Mouse (Mus musculus) kidney, postnatal 0 days (tissue): ENCODE measurements around the gene Plekhb1. TPM values are rescaled to one million over a fixed set of nuclear protein-coding genes. Genes with fewer than 3 reads are reported as not detected.

Experiments used
- ATAC-seq: fragments of 200-750 bp; cut with Nextera tagmentation; replicated peaks from 2 replicates; pipeline ENCODE4 v1.8.0; 2017; ENCODE audit warnings: low read depth, moderate number of reproducible peaks, moderate TSS enrichment, moderate library complexity; ENCODE audit not compliant: low FRiP score
- DNase-seq: peaks from one replicate; pipeline ENCODE4 v3.0.0-alpha.2; 2016; ENCODE audit warnings: low spot score
- H3K27ac ChIP-seq: fragments of 300-500 bp; sonication (generic); 2 replicates; pipeline ENCODE4 v1.5.1; 2014; ENCODE audit warnings: mild to moderate bottlenecking
- H3K27me3 ChIP-seq: fragments of 300-500 bp; sonication (generic); 2 replicates; pipeline ENCODE4 v1.6.1; 2014; ENCODE audit warnings: low read length, mixed read lengths; ENCODE audit not compliant: insufficient read depth
- H3K36me3 ChIP-seq: fragments of 300-500 bp; sonication (generic); 2 replicates; pipeline ENCODE4 v1.6.1; 2014; ENCODE audit warnings: low read length, mixed read lengths; ENCODE audit not compliant: insufficient read depth
- H3K4me1 ChIP-seq: fragments of 300-500 bp; sonication (generic); replicated peaks from 2 replicates; pipeline ENCODE4 v1.6.1; 2014; ENCODE audit warnings: antibody characterized with exemption, low read length, mixed read lengths; ENCODE audit not compliant: insufficient read depth
- H3K4me2 ChIP-seq: fragments of 300-500 bp; sonication (generic); 2 replicates; pipeline ENCODE4 v1.6.1; 2014; ENCODE audit warnings: mild to moderate bottlenecking, low read length, moderate library complexity, mixed read lengths
- H3K4me3 ChIP-seq: fragments of 300-500 bp; sonication (generic); replicated peaks from 2 replicates; pipeline ENCODE4 v1.5.1; 2014; ENCODE audit warnings: low read depth, low read length
- H3K9ac ChIP-seq: fragments of 300-500 bp; sonication (generic); 2 replicates; pipeline ENCODE4 v1.6.1; 2014; ENCODE audit warnings: low read depth, low read length
- H3K9me3 ChIP-seq: fragments of 300-500 bp; sonication (generic); replicated peaks from 2 replicates; pipeline ENCODE4 v1.6.1; 2016; ENCODE audit warnings: low read length, inconsistent platforms, mixed read lengths
- CTCF ChIP-seq: IDR thresholded peaks from 2 replicates; pipeline ENCODE4 v1.5.1; 2016; ENCODE audit warnings: antibody characterized with exemption, low read depth, mild to moderate bottlenecking, moderate library complexity
- WGBS: fragments of 180-500 bp; shearing (Covaris S2); extraction: QIAGEN DNeasy Blood & Tissue Kit; methylation state at CpG from one replicate; pipeline ENCODE4 v1.1.7; 2014; 5-methylcytosine and 5-hydroxymethylcytosine counted together
- polyA plus RNA-seq: library from polyadenylated mRNA; unstranded; fragments of >200 nt; fragmentation: Nextera tagmentation; extraction: Ambion mirVana; gene quantifications from 2 replicates; pipeline ENCODE4 v1.2.1, GENCODE M21; 2015

The Plekhb1 gene
- polyA plus RNA-seq, 1 experiment from 2014 or later: 4.6 TPM

DNA sequence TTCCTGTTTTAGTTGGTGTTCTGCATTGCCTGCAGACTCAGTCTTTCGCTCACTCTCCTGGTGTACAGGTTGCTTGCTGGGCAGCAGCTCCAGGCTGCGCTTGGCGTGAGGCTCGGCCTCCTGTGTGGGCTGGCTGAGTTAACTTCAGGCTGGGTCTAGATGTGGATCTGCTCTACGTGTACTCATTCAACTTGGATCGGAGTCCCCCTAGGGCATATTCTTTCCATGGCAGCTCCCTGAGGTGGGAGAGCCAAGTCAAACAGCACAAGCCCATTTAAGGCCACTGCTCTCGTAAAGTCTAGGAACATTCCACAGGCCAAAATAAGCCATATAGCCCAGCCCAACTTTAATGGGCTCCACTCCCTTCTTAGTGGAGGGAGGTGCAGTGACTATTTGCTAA is 26.3 kb upstream of the Plekhb1 start:
- H3K4me3 ChIP-seq: no peak overlapping the region
- no peaks in the 10 kb centered on the region for H3K4me1 ChIP-seq
- DNase-seq (no peak), ATAC-seq (no peak)
- H3K36me3 ChIP-seq: no peaks in the 10 kb centered on the region
- no peaks in the 10 kb centered on the region for H3K27me3 ChIP-seq
- H3K4me2 ChIP-seq: no peak overlapping the region
- 65% methylated on average over 7 of the region's 7 CpGs for whole genome bisulfite sequencing
- TF ChIP-seq CTCF: no peak
- no peaks in the 10 kb centered on the region for H3K9me3 ChIP-seq
- no peak overlapping the region for H3K9ac ChIP-seq
- H3K27ac ChIP-seq: no peak overlapping the region

DNA sequence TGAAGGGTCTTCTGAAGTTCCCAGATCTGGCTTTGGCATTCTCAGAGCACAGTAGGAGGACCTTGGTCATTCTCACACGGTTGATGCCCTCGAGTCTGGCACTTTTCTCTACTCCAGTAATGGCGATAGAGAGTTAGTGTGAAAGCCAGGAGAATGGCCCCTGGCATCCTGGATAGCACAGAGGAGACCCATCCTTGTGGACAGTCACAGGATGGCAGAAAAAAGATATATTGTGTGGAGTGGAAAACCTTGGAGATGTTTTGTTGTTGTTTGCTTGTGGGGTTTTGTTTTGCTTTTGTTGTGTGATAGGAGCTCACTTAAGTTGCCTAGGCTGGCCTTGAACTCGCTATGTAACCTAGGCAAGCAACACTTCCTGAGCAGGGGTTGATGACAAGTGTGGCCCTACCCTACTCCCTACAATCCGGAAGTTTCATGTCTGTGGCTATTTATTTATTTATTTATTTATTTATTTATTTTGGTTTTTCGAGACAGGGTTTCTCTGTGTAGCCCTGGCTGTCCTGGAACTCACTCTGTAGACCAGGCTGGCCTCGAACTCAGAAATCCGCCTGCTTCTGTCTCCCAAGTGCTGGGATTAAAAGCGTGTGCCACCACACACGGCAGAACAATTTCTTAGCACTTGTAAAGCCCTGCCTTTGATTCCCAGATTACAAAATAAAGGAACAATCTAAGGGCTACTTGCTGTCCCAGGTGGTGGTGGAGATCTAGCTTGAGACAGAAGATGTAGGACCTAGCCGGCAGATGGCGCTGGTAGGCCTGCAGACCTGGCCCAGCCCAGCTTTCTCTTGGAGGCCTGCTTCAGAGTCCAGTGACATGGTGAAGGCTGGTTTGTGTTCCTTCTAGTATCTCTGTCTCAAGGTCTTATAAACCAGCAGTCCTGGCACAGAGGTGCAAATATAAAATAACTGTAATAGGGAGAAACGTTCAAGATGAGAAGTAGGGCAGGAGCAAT is 23.1 kb upstream of the Plekhb1 start:
- Histone ChIP-seq H3K9me3 (no peaks in the 10 kb centered on the region), H3K4me1 (no peaks in the 10 kb centered on the region), H3K27ac (no peak overlapping the region), H3K4me2 (no peak overlapping the region), H3K4me3 (no peak overlapping the region), H3K9ac (no peak overlapping the region), H3K36me3 (no peaks in the 10 kb centered on the region), H3K27me3 (no peaks in the 10 kb centered on the region)
- ATAC-seq: no peak
- peak; percentile 91 for TF ChIP-seq CTCF
- WGBS: 41% methylated on average over 13 of the region's 13 CpGs
- peak; percentile 93 for DNase-seq

DNA sequence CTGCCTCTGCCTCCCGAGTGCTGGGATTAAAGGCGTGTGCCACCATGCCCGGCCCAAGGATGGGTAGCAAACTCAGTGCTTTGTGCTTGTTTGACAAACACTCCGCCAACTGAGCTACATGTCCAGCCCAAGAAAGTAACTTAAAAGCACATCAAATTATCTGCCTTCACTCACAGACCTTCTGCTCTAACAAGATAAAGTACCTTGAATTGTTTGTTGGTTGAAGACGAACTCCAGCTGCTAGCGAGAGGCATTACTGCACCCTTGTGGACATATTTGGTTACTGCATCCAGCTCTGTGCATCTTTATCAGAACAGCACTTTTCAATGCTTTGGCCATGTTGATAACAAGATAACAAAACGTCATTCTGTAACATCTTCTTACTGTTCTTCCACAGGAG is 22.3 kb upstream of the Plekhb1 start:
- peak; percentile 98 for TF ChIP-seq CTCF
- ATAC-seq (no peak), DNase-seq (peak; percentile 85)
- Histone ChIP-seq H3K27me3 (no peaks in the 10 kb centered on the region), H3K4me1 (no peaks in the 10 kb centered on the region), H3K27ac (no peak overlapping the region), H3K9ac (no peak overlapping the region), H3K4me2 (no peak overlapping the region), H3K9me3 (no peaks in the 10 kb centered on the region), H3K36me3 (no peaks in the 10 kb centered on the region), H3K4me3 (no peak overlapping the region)
- 57% methylated on average over 7 of the region's 7 CpGs for WGBS

DNA sequence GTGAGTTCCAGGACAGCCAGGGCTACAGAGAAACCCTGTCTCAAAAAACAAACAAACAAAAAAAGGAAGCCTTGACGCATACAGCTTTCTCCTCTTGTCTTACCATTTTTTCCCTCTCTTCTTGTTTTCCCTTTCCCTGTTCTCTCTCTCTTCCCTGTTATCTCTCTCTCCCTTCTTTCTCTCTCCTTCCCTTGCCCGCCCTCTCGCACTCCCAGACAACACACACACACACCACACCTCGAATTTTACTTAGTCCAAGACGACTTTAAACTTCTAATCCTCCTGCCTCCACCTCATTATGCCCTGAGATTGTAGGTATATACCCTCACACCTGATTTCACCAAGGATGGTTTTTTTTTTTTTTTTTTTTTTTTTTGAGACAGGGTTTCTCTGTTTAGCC is 21.9 kb upstream of the Plekhb1 start:
- Histone ChIP-seq H3K9me3 (no peaks in the 10 kb centered on the region), H3K4me2 (no peak overlapping the region), H3K36me3 (no peaks in the 10 kb centered on the region), H3K27ac (no peak overlapping the region), H3K9ac (no peak overlapping the region), H3K4me3 (no peak overlapping the region), H3K4me1 (no peaks in the 10 kb centered on the region), H3K27me3 (no peaks in the 10 kb centered on the region)
- DNase-seq (no peak), ATAC-seq (no peak)
- WGBS: 75% methylated on average over 5 of the region's 5 CpGs
- no peak for TF ChIP-seq CTCF

DNA sequence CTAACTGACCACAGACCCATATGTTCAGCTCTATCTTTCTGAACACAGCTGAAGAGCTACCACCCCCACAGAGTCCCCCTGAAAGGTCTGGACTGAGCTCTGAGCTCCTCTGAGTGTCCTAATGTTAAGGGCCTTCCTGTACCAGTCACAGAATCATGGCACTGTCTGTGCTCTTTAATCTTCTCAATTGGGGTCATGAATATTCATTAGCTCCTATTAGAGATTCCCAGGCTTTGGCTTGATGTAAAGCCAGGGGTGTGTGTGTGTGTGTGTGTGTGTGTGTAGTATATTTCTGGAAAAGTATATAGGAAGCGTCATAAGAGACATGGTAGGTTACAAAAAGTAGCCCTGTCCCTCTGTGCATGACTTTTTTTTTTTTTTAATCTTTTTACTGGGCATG is 21.0 kb upstream of the Plekhb1 start:
- Histone ChIP-seq H3K4me1 (no peaks in the 10 kb centered on the region), H3K27ac (no peak overlapping the region), H3K36me3 (no peaks in the 10 kb centered on the region), H3K9ac (no peak overlapping the region), H3K27me3 (no peaks in the 10 kb centered on the region), H3K9me3 (no peaks in the 10 kb centered on the region), H3K4me3 (no peak overlapping the region), H3K4me2 (no peak overlapping the region)
- no peak for ATAC-seq
- TF ChIP-seq CTCF: no peak
- DNase-seq: no peak
- WGBS: 100% methylated on average over 1 of the region's 1 CpGs

- 54% methylated on average over 5 of the region's 5 CpGs for WGBS
- Histone ChIP-seq H3K9ac (no peak overlapping the region), H3K4me1 (no peaks in the 10 kb centered on the region), H3K4me3 (no peak overlapping the region), H3K4me2 (no peak overlapping the region), H3K9me3 (no peaks in the 10 kb centered on the region), H3K27ac (no peak overlapping the region), H3K36me3 (no peaks in the 10 kb centered on the region), H3K27me3 (no peaks in the 10 kb centered on the region)
- TF ChIP-seq CTCF: no peak
- ATAC-seq: no peak
- DNase-seq: peak; percentile 18
Observed at GRCm38 (mm10) chr7:100681132-100681531, 18.9 kb upstream of the Plekhb1 start.
